Mouse (Mus musculus) kidney, adult 2 months (tissue): ENCODE data around the gene Lsamp. TPM values are rescaled to one million over a fixed set of nuclear protein-coding genes. Genes with fewer than 3 reads are reported as not detected.

Experiments
- DNase-seq: peaks from one replicate; pipeline ENCODE4 v3.0.0; 2021
- H3K27ac ChIP-seq: fragments of 200-500 bp; 2 replicates; pipeline ENCODE4 v1.5.1; 2012; ENCODE audit warnings: low read depth, low read length, control low read depth, inconsistent platforms; ENCODE audit not compliant: insufficient read depth
- H3K27me3 ChIP-seq: fragments of 200-500 bp; replicated peaks from 2 replicates; pipeline ENCODE4 v1.6.1; 2012; ENCODE audit warnings: mild to moderate bottlenecking, moderate library complexity, low read length, inconsistent platforms; ENCODE audit not compliant: control insufficient read depth, insufficient read depth
- H3K36me3 ChIP-seq: fragments of 200-500 bp; 2 replicates; pipeline ENCODE4 v1.6.1; 2012; ENCODE audit warnings: mild to moderate bottlenecking, moderate library complexity, low read length, inconsistent platforms; ENCODE audit not compliant: control insufficient read depth, insufficient read depth
- H3K4me1 ChIP-seq: fragments of 200-500 bp; 2 replicates; pipeline ENCODE4 v1.6.1; 2011; ENCODE audit warnings: low read length; ENCODE audit not compliant: control insufficient read depth, insufficient read depth
- H3K4me3 ChIP-seq: fragments of 200-500 bp; 2 replicates; pipeline ENCODE4 v1.5.1; 2011; ENCODE audit warnings: mild to moderate bottlenecking, low read depth, low read length, control low read depth; ENCODE audit not compliant: insufficient read depth
- CTCF ChIP-seq: fragments of 200-500 bp; conservative IDR thresholded peaks from 2 replicates; pipeline ENCODE4 v1.5.1; 2011; ENCODE audit warnings: low read depth, mild to moderate bottlenecking, control low read depth, low read length, moderate library complexity, mixed read lengths; ENCODE audit not compliant: insufficient read depth, insufficient read length
- POLR2A ChIP-seq: fragments of 200-500 bp; IDR thresholded peaks from one replicate; pipeline ENCODE4 v1.6.1; 2011; ENCODE audit warnings: low read depth, low read length, control low read depth
- WGBS: fragments of 180-500 bp; shearing (Covaris S2); methylation state at CpG from one replicate; pipeline ENCODE4 v1.1.7; 2018; 5-methylcytosine and 5-hydroxymethylcytosine counted together
- polyA plus RNA-seq: library from polyadenylated mRNA; depleted of rRNA; stranded (reverse); fragments of >200 nt; gene quantifications from 2 replicates; pipeline ENCODE4 v1.2.3, GENCODE M21; 2012

Gene Lsamp
- polyA plus RNA-seq, 1 experiment = 0.38 TPM

- no peak for DNase-seq
- WGBS = 57% methylated on average over 4 of the region's 4 CpGs
- H3K27me3 ChIP-seq = no peaks in the 10 kb centered on the region
- H3K36me3 ChIP-seq = no peaks in the 10 kb centered on the region
- H3K27ac ChIP-seq = no peak overlapping the region
- H3K4me3 ChIP-seq = no peak overlapping the region
- no peak for TF ChIP-seq CTCF
- H3K4me1 ChIP-seq = no peaks in the 10 kb centered on the region
Measured at GRCm38 (mm10) chr16:40104329-40104728, 120.2 kb downstream of the Lsamp start.

- H3K4me1 ChIP-seq = no peaks in the 10 kb centered on the region
- 82% methylated on average over 1 of the region's 1 CpGs for WGBS
- no peak overlapping the region for H3K27ac ChIP-seq
- H3K36me3 ChIP-seq = no peaks in the 10 kb centered on the region
- no peak for TF ChIP-seq POLR2A
- no peak for TF ChIP-seq CTCF
- no peak for DNase-seq
- H3K4me3 ChIP-seq = no peak overlapping the region
- H3K27me3 ChIP-seq = no peaks in the 10 kb centered on the region
Measured at GRCm38 (mm10) chr16:40182918-40183317, 198.8 kb downstream of the Lsamp start.

GRCm38 (mm10) chr16:40187987-40188590 lies 203.9 kb downstream of the Lsamp start:
- TF ChIP-seq CTCF = no peak
- H3K27ac ChIP-seq = no peak overlapping the region
- no peaks in the 10 kb centered on the region for H3K36me3 ChIP-seq
- no peaks in the 10 kb centered on the region for H3K27me3 ChIP-seq
- H3K4me1 ChIP-seq = no peaks in the 10 kb centered on the region
- DNase-seq = no peak
- H3K4me3 ChIP-seq = no peak overlapping the region
- 69% methylated on average over 4 of the region's 4 CpGs for WGBS

DNA sequence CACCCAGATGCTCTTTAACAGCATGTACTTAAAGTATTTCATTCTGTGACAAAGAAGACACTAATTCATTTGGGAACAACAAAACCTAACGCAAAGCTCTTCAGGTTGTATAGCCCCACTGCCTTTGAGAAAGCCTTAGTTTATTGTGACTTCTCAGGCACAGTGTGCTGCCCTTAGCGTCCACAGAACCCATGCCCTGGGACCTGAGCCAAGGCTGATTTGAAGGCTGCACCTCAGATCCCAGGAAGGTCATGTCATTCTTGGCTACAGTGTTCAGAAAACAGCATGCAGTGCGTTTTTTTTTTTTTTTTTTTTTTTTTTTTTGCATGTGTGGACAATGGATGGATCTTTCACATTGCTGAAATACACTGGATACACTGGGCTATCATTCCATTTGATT lies 210.2 kb downstream of the Lsamp start:
- WGBS = 46% methylated on average over 3 of the region's 3 CpGs
- Histone ChIP-seq H3K27me3 (no peaks in the 10 kb centered on the region), H3K4me3 (no peak overlapping the region), H3K27ac (no peak overlapping the region), H3K36me3 (no peaks in the 10 kb centered on the region), H3K4me1 (no peaks in the 10 kb centered on the region)
- no peak for TF ChIP-seq CTCF
- no peak for TF ChIP-seq POLR2A
- DNase-seq = no peak

DNA sequence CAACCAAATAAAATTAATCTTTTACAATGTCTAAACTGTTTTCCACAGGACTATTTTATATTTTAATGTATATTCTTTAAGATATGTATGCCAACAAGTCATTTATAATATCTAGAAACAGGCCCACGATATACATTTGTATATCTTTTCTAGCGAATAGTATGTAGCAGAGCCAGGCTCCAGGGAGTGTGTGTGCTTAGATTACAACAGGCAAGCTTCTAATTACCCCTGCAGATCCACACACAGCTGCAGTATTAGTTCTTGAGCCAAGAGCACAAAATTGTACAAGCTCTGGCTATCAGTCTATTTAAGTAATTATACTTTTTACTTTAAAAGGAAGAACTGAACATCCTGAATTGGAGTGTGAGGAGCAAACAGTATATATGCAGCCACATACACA lies 210.7 kb downstream of the Lsamp start:
- WGBS = 76% methylated on average over 2 of the region's 2 CpGs
- TF ChIP-seq POLR2A (no peak), CTCF (no peak)
- H3K4me3 ChIP-seq = no peak overlapping the region
- DNase-seq = no peak
- H3K27me3 ChIP-seq = no peaks in the 10 kb centered on the region
- no peaks in the 10 kb centered on the region for H3K36me3 ChIP-seq
- no peak overlapping the region for H3K27ac ChIP-seq
- no peaks in the 10 kb centered on the region for H3K4me1 ChIP-seq

DNA sequence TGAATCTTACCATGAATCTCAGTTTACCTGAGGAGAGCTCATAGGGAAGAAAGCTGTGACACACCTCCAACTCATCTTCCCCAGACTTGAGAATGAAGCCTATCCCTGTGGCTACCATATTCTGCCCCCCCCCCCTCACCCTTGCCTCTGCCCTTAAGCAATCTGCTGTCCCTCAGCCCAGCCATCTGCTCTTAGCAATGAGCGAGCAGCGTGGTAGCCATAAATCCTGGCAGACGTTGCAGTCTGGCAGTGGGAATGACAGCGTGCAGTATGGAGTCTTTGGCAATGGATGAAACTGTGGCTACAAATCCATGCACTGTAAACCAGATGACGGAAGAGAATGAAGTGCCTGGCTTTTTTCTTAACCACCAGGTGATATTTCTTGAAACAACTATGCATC lies 244.5 kb downstream of the Lsamp start:
- Histone ChIP-seq H3K4me3 (no peak overlapping the region), H3K27ac (no peak overlapping the region), H3K27me3 (no peaks in the 10 kb centered on the region), H3K36me3 (no peaks in the 10 kb centered on the region), H3K4me1 (no peaks in the 10 kb centered on the region)
- DNase-seq = no peak
- TF ChIP-seq POLR2A = no peak
- TF ChIP-seq CTCF = no peak
- 36% methylated on average over 5 of the region's 5 CpGs for WGBS

GRCm38 (mm10) chr16:40233066-40233465 lies 248.9 kb downstream of the Lsamp start:
- no peaks in the 10 kb centered on the region for H3K27me3 ChIP-seq
- TF ChIP-seq POLR2A (no peak), CTCF (no peak)
- no peaks in the 10 kb centered on the region for H3K36me3 ChIP-seq
- H3K27ac ChIP-seq = no peak overlapping the region
- H3K4me1 ChIP-seq = no peaks in the 10 kb centered on the region
- 61% methylated on average over 2 of the region's 2 CpGs for WGBS
- DNase-seq = no peak
- H3K4me3 ChIP-seq = no peak overlapping the region
